Mouse (Mus musculus) cerebellum, adult 2 months (tissue): ENCODE results near the gene Aoc3.

Experiments
- CTCF ChIP-seq: fragments of 200-500 bp; IDR thresholded peaks from 2 replicates; pipeline ENCODE4 v1.5.1; 2011; ENCODE audit warnings: low read depth, mild to moderate bottlenecking, control low read depth, low read length, moderate library complexity, borderline replicate concordance; ENCODE audit not compliant: insufficient read depth
- POLR2A ChIP-seq: fragments of 200-500 bp; IDR thresholded peaks from 2 replicates; pipeline ENCODE4 v1.6.1; 2011; ENCODE audit warnings: low read length, control low read depth, borderline replicate concordance; ENCODE audit not compliant: insufficient read depth

- TF ChIP-seq POLR2A (no peak), CTCF (no peak)
These were observed 22.7 kb upstream of the Aoc3 start for GRCm38 (mm10) chr11:101307744-101308143.
